Mouse (Mus musculus) stomach, postnatal 0 days (tissue): ENCODE data around the gene Cpsf4l. TPM values are rescaled to one million over a fixed set of nuclear protein-coding genes. Genes with fewer than 3 reads are reported as not detected.
"Not testable (repeated sequence)": the region's sequence is repeated elsewhere in the genome, so short reads cannot be mapped to it uniquely, and the experiment has no call there.

Source experiments
- ATAC-seq: fragments of 200-750 bp; cut with Nextera tagmentation; 2 replicates; pipeline ENCODE4 v1.8.0; 2017; ENCODE audit not compliant: low FRiP score, low TSS enrichment
- DNase-seq: peaks from one replicate; pipeline ENCODE4 v3.0.0-alpha.2; 2016; ENCODE audit warnings: low spot score
- H3K27ac ChIP-seq: fragments of 300-500 bp; sonication (generic); replicated peaks from 2 replicates; pipeline ENCODE4 v1.5.1; 2014; ENCODE audit warnings: mild to moderate bottlenecking, control low read depth
- H3K27me3 ChIP-seq: fragments of 300-500 bp; sonication (generic); 2 replicates; pipeline ENCODE4 v1.6.1; 2014; ENCODE audit warnings: low read length; ENCODE audit not compliant: control insufficient read depth, insufficient read depth
- H3K36me3 ChIP-seq: fragments of 300-500 bp; sonication (generic); 2 replicates; pipeline ENCODE4 v1.6.1; 2014; ENCODE audit warnings: low read length, mixed read lengths; ENCODE audit not compliant: control insufficient read depth, insufficient read depth
- H3K4me1 ChIP-seq: fragments of 300-500 bp; sonication (generic); replicated peaks from 2 replicates; pipeline ENCODE4 v1.6.1; 2014; ENCODE audit warnings: antibody characterized with exemption; ENCODE audit not compliant: control insufficient read depth, insufficient read depth
- H3K4me2 ChIP-seq: fragments of 300-500 bp; sonication (generic); replicated peaks from 2 replicates; pipeline ENCODE4 v1.6.1; 2014; ENCODE audit warnings: low read depth, mild to moderate bottlenecking, control low read depth, moderate library complexity
- H3K4me3 ChIP-seq: fragments of 300-500 bp; sonication (generic); 2 replicates; pipeline ENCODE4 v1.5.1; 2014; ENCODE audit warnings: low read depth, low read length, control low read depth
- H3K9ac ChIP-seq: fragments of 300-500 bp; sonication (generic); 2 replicates; pipeline ENCODE4 v1.6.1; 2014; ENCODE audit warnings: mild to moderate bottlenecking, low read length, control low read depth, mixed read lengths
- H3K9me3 ChIP-seq: fragments of 300-500 bp; sonication (generic); 2 replicates; pipeline ENCODE4 v1.6.1; 2016; ENCODE audit warnings: low read length; ENCODE audit not compliant: control insufficient read depth
- CTCF ChIP-seq: IDR thresholded peaks from 2 replicates; pipeline ENCODE4 v1.5.1; 2016; ENCODE audit warnings: antibody characterized with exemption, low read depth, mild to moderate bottlenecking, moderate library complexity
- EP300 ChIP-seq: optimal IDR thresholded peaks from 2 replicates; pipeline ENCODE3; 2016; ENCODE audit warnings: antibody characterized with exemption
- WGBS: fragments of 180-500 bp; shearing (Covaris S2); extraction: QIAGEN DNeasy Blood & Tissue Kit; methylation state at CpG from one replicate; pipeline ENCODE4 v1.1.7; 2014; 5-methylcytosine and 5-hydroxymethylcytosine counted together
- polyA plus RNA-seq: library from polyadenylated mRNA; unstranded; fragments of >200 nt; fragmentation: Nextera tagmentation; extraction: Ambion mirVana; gene quantifications from 2 replicates; pipeline ENCODE4 v1.2.1, GENCODE M21; 2015

Cpsf4l gene
- polyA plus RNA-seq, 1 experiment from 2014 or later: 0.19 TPM

DNA sequence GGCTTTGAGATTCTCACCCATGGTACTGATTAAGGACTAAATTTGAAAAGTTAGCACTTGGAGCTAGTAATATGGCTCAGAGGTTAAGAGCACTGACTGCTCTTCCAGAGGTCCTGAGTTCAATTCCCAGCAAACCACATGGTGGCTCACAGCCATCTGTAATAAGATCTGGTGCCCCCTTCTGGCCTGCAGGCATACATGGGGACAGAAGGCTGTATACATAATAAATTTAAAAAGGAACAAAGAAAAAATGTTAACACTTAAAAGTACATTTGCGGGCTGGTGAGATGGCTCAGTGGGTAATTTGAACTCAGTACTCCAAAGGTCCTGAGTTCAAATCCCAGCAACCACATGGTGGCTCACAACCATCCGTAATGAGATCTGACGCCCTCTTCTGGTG, 49.6 kb downstream of the Cpsf4l start:
- WGBS: 100% methylated on average over 3 of the region's 3 CpGs
- not testable (repeated sequence) for H3K4me3 ChIP-seq, ATAC-seq, H3K9me3 ChIP-seq, H3K4me2 ChIP-seq, H3K27me3 ChIP-seq, H3K9ac ChIP-seq, DNase-seq, H3K27ac ChIP-seq, H3K4me1 ChIP-seq
- peaks cover 33% of the 10 kb centered on the region for H3K36me3 ChIP-seq
- peak; percentile 39 for TF ChIP-seq CTCF

DNA sequence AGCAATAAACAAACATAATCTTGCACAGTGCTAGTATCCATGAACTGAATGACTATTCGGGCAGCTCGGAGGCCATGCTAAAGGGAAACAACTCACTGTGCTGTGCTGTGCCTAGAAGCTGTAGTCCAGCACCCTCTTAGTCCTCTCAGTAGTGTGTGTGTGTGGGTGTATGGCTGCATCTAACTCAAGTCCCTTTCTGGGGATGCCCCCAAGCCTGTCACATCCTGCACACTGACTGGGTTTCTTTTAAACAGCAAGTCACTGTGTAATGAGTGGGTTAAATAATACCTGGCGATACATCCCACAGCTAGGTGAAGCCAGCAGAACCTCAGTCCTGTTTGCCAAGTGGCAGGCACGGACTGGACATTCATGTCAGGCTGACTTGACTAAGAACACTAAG, 51.1 kb downstream of the Cpsf4l start:
- no peak for TF ChIP-seq CTCF
- no peak for TF ChIP-seq EP300
- H3K4me2 ChIP-seq: no peak overlapping the region
- H3K36me3 ChIP-seq: peaks cover 46% of the 10 kb centered on the region
- H3K9ac ChIP-seq: no peak overlapping the region
- no peaks in the 10 kb centered on the region for H3K27me3 ChIP-seq
- ATAC-seq (no peak; the same call in 1 of the 2 replicates), DNase-seq (no peak)
- no peak overlapping the region for H3K4me3 ChIP-seq
- no peak overlapping the region for H3K27ac ChIP-seq
- H3K4me1 ChIP-seq: no peaks in the 10 kb centered on the region
- no peaks in the 10 kb centered on the region for H3K9me3 ChIP-seq
- WGBS: 62% methylated on average over 4 of the region's 4 CpGs

DNA sequence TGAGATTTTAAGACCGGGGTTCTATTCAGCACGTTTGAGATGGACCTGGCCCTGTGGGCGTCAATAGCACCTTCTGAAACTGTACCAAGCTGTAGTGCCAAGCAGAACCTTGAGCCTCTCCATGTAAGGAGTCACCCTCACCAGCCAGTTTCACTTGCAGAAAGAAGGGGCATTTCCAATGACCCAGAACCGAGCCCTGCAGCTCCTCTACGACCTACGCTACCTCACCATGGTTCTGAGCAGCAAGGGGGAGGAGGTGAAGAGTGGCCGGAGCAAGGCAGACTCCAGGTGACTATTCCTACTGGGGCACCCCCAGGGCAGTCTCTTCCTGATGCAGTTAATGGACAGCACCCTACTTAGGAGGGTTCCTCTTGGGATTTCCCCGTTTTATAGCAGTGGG, 51.5 kb downstream of the Cpsf4l start:
- H3K4me1 ChIP-seq: no peaks in the 10 kb centered on the region
- TF ChIP-seq CTCF (no peak), EP300 (no peak)
- H3K27ac ChIP-seq: no peak overlapping the region
- no peak for ATAC-seq
- no peaks in the 10 kb centered on the region for H3K9me3 ChIP-seq
- WGBS: 83% methylated on average over 8 of the region's 8 CpGs
- no peak overlapping the region for H3K4me3 ChIP-seq
- H3K4me2 ChIP-seq: no peak overlapping the region
- H3K27me3 ChIP-seq: no peaks in the 10 kb centered on the region
- no peak overlapping the region for H3K9ac ChIP-seq
- peaks cover 51% of the 10 kb centered on the region for H3K36me3 ChIP-seq
- DNase-seq: no peak

DNA sequence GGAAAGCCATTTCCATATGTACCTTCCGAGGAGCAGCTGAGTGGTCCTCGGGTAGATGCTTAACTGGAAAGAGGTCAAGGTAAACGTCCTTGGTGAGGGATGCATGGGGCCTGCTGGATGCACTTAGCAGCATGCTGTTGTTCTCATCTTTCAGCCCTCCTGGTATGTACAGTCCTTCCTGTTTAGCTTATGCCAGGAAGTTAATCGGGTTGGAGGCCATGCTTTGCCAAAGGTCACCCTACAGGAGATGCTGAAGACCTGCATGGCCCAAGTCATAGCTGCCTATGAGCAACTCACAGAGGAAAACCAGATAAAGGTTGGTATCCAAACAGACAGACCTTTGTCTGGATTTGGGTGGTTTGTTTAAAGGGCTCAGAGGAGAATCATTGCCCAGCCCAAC, 52.6 kb downstream of the Cpsf4l start:
- no peak for ATAC-seq
- H3K4me2 ChIP-seq: no peak overlapping the region
- no peak for DNase-seq
- no peaks in the 10 kb centered on the region for H3K4me1 ChIP-seq
- H3K4me3 ChIP-seq: no peak overlapping the region
- 43% methylated on average over 4 of the region's 4 CpGs for WGBS
- H3K9ac ChIP-seq: no peak overlapping the region
- H3K36me3 ChIP-seq: peaks cover 56% of the 10 kb centered on the region
- no peak for TF ChIP-seq CTCF
- TF ChIP-seq EP300: no peak
- no peaks in the 10 kb centered on the region for H3K9me3 ChIP-seq
- no peak overlapping the region for H3K27ac ChIP-seq
- H3K27me3 ChIP-seq: no peaks in the 10 kb centered on the region

DNA sequence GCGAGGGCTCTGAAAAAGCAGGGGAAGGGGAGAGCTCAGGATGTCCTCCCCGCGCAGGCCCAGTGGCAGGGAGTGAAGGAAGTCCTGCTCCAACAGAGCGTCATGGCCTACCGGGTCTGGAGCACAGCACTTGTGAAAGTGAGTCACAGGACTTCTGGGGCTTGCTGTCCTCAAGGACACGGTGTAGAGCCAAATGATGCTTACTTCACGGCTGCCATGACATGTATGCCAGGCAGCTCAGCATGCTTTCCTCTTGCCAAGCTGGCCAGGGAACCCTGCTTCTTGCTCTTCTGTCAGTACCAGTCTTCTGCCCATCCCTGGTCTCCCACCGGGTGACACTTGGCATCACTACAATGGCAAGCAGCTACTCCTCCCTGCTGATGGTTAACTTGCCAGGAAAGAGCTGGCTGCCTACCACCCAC, 53.3 kb downstream of the Cpsf4l start:
- Histone ChIP-seq H3K4me1 (no peaks in the 10 kb centered on the region), H3K27me3 (no peaks in the 10 kb centered on the region), H3K36me3 (peaks cover 52% of the 10 kb centered on the region), H3K9ac (no peak overlapping the region), H3K9me3 (no peaks in the 10 kb centered on the region), H3K27ac (no peak overlapping the region), H3K4me3 (no peak overlapping the region), H3K4me2 (no peak overlapping the region)
- TF ChIP-seq CTCF: no peak
- ATAC-seq (no peak), DNase-seq (no peak)
- WGBS: 87% methylated on average over 8 of the region's 8 CpGs

DNA sequence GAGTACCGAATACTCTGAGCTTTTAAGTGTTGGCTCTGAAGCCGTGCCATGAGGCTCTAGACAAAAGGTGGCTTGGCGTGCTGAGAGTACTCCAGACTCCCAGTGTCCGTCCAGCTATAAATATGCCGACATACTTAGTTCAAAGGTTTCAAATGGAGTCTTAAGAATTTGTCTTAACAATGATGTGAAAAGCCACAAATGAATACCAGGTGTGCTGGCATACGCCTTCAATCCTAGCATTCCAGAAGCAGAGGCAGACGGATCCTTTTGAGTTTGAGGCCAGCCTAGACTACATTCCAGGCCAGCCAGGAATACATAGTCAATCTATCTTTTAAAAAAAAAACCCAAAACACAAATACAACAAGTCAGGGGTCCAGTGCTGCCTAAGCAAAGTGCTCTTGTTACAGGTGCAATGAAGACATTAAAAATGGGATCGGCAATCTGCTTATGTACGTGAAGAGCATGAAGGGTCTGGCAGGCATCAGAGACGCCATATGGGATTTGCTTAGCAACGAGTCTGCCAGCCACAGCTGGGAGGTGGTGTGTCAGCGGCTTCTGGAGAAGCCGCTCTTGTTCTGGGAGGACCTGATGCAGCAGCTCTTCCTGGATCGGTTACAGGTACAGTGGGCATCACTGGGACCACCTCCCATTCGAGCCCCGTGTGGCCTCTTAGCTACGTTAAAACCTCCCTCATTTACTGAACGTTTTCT, 55.1 kb downstream of the Cpsf4l start:
- no peak for DNase-seq
- H3K9me3 ChIP-seq: no peaks in the 10 kb centered on the region
- WGBS: 80% methylated on average over 18 of the region's 18 CpGs
- no peaks in the 10 kb centered on the region; the same call in 1 of the 2 replicates for H3K4me1 ChIP-seq
- TF ChIP-seq CTCF (no peak), EP300 (no peak)
- peaks cover 46% of the 10 kb centered on the region for H3K36me3 ChIP-seq
- no peaks in the 10 kb centered on the region for H3K27me3 ChIP-seq
- no peak overlapping the region for H3K9ac ChIP-seq
- no peak for ATAC-seq
- H3K27ac ChIP-seq: no peak overlapping the region
- no peak overlapping the region for H3K4me2 ChIP-seq
- no peak overlapping the region for H3K4me3 ChIP-seq
